Mouse (Mus musculus) heart, adult 11 months (tissue): ENCODE results near the gene Spen.

Experiments
- DNase-seq: peaks from one replicate; pipeline ENCODE4 v3.0.0; 2022

Gene Spen

DNA sequence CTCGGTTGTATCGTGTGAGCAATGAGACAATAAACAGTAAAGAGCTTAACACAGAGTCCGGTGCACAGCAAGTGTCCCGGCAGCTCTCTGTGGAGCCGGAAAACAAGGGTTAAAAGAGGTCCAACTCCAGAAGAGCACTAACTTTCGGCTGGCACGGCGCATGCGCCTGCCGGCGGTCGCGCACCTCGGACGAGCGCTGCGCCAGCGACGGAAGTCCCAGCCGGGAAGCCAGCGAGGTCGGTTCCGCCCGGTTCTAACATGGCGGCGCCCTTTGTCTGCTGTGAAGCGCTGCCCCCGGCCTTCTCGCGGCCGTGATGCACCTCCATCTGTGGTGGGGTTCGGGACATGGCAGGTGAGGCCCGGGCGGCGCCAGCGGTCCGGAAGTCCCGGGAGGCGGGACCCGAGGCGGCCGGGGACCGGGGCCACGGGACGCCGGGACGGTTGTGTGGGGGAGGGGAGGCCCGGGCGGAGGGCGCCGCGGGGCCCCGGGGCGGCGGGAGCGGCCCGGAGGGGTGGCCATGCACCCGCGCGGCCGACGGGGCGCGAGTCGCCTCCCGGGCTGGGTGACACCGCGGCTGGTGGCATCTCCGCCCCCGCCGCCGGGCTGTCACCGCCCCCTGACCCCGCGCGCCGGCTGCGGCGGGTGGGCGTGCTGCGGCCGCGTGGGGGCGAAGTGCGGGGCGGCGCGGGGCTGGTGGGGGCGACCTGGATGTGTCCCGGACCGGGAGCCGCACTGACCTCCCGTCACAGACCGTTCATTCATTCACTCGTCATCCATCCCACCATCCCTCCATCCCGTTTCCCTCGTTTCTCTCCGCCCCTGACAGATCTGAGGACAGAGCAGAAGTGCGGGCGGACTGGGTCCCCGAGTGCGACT lies 93.7 kb downstream of the Spen start, which contains the start of gene Zbtb17:
TSS of gene Zbtb17 (plus strand) at position 204 of the 877 bp plus-strand sequence.
- DNase-seq = peak; percentile 98

DNA sequence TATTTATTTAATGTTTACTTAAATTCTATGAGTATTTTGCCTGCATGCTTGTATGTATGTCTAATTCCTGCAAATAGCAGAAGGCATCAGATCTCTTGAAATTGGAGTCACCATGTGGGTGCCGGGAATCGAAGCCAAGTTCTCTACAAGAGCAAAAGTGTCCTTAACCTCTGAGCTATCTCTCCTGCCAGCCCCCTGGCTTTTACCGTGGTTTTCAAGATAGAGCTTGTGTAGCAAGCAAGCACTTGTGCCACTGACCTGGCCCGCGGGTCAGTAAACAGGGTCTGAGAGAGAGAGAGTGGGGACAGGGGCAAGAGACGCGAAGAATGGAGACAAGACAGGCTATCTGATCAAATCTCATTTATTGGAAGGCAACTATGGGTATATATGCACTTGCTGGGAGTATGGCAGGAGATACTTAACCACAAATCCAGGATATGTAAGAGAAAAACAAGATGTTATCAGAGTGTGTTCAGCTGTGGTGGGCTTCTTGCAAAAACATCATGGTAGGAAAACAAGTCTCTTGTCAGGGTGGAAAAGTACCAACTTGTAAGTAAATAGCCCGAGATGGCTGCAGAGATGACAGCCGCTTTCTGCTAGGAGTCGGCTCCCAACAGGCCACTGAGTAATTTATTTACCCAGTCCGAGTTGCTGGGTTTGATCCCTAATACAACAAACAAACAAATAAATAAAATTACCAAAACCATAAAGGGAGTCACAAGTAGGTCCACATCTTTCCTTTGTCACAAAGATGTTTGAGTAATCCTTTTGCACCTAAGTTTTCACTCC lies 94.6 kb downstream of the Spen start:
- peak; percentile 86 for DNase-seq

DNA sequence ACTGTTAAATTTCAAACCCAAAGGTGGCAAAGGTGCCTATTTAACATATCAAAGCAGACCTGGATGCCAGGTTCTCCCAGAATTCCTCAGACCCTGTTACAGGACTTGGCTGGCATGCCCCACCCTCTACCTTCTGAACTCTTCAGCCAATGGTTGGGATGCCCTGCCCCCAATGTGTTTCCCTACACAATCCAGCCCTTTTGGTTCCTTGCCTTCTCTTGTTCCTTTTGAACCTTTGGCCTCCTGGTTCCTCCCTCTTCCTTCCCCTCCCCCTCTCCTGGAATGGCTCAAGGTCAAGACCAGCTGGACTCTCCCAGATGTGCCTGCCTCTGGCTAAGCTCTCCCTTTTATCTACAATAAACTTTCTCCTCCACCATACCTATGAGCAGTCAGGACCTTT lies 97.5 kb downstream of the Spen start:
- DNase-seq = peak; percentile 90

DNA sequence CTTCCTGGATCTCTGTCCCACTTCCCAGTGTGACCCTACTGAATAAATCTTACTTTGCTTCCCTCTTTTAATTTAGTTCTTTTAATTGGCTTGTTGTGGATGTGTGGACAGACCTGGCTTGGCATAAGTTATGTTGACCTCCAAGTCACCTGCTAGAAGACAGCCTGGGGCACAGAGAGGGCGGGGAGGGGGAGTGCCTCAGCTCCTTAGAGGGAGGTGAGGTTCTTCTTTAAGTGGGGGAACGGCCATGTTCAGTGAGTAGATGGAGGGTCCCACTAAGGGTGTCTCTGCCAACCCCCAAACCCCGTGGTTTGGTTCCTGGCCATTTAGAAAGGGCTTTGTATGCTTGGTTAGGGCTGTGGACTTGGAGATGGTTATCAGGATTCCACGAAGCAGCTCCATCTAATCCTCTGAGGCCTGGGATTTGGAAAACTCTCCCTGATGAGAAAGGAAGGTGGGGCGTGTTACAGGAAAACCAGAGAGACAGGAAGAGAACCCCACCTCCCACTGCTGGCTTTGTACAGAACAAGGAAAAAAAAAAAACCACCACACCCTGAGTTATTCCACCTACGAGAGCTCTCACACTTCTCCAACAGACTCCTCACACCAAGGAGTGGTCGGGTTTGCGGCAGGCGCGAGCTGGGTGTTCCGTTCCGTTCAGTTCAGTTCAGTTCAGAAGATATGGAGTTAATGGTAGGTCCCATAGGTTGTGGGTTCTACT lies 99.2 kb downstream of the Spen start:
- peak; percentile 97 for DNase-seq

DNA sequence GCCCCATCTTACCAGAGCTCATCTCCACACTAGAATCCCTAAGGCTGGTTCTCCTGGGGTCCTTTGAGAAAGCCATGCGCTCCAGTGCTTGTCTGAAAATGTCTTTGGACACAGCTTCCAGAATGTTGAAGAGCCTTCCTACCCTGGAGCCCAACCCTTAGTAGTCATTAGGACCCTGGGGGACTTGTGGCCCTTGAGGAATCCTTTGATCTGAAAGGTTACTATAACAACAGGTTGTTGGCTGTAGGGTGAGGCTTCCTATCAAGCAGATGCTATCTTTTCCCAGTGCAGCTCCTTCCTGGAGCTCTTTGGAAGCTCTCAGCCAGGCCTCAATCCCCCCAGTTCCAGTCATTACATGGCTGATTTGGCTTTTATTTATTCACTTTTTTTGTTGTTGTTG lies 102.4 kb downstream of the Spen start, which contains the start of gene Srarp:
TSS of gene Srarp (minus strand) at position 132 of the 400 bp plus-strand sequence.
- DNase-seq = peak; percentile 95

DNA sequence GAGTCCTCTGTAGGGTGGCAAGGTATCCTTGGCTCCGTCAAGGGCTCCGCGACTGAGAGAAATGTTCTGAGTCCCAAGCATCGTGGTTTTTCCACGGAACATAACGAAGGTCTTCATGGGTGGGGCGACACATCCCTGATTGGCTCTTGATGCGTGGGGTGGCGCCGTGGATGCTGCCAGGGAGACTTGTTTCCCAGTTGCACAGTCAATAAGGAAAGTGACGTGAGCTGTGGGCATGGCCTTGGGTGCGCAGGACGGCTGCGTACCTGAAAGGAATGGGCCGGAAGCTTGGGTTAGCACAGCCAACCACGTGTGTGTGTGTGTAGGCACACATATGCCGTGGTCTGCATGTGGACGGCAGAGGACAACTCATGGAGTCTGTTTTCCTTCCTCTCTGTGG lies 105.2 kb downstream of the Spen start:
- DNase-seq = no peak

DNA sequence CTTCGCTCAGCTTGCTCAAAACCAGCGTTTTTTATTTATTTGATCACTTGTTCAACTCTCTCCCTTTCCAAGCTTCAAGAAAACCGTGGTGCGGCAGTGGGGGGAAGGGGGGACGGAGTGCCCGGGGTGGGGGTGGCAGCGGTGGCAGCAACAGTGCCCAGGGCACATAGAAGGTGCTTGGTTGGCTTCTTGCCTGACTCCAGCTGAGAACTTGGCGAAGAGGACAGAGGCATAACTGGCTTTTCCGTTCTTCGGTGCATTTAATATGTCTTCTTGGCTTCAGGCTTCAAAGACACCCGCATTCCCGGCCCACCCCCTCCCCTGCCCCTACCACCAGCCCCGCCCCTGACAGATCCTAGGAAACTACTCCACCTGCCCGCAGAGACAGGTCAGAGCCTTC lies 105.7 kb downstream of the Spen start:
- no peak for DNase-seq

DNA sequence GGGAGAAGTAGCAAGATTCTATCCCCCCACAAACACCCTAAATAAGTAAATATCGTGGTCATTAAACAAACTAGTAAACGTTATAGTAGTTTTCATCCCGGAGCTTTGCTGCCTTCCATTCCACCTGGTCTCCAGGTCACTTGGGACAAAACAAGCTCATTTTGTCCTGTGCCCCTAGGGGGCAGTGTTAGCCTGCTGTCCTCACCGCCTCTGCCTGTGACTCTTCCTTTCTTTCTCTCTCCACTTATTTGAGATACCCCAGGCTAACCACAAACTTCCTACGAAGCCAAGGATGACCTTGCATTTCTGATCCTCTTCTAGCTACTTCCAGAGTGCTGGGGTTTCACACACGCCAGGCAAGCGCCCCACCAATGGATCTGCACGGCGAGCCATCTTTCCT lies 107.4 kb downstream of the Spen start:
- peak; percentile 94 for DNase-seq

DNA sequence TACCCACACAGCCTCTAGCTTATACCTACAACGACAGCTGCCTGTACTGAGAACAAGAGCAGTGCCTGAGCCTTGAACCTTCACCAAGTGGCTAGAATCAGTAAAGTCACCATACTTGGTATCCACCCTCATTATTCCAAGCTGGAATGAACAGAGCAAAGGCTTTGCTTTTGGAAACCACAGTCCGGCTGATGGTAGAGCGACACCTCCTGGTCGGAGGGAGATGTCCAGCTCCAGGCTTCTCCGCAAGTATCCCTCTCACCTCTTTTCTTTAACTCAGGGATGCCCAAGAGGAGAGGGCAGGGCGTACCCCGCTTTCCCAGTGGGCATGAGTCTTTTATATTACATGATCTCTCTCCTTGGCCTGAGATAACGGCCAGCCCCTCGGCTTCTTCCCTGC lies 108.5 kb downstream of the Spen start:
- no peak for DNase-seq

DNA sequence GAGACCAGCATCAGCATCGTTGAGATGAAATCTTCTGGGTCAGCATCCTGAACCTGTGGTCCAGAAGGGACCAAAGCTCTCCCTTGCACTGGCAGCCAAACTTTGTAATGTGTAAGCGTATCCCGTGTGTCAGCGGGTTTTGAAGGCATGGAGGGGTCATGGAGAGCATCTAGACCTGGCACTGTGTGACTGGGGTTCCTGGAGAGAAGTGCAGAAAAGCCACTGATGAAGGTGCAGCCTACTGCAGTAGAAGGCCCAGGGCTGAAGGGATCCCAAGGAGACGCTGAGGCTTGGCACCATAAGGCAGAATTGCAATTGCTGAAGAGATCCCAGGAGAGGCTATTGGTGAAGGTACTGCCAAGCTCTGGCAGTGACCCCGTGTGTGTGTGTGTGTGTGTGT lies 109.0 kb downstream of the Spen start:
- DNase-seq = peak; percentile 90

DNA sequence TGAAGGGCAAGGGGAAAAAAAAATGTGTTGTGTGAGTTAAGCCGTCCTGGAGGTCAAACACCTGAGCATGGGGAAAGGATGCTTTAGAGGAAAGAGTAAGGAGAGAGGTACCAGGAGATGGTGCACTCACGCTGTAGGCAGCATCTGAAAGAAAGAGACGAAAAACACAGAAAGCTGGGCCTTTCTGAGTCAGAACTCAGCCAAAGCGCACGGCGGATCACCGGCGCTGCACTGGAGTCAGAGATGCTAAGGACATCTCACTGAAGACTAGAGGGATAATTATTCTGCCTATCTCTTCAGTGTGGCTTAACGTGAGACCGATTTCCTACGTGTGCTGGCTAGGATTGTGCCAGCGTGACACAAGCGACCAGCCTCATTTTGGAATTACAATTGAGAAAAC lies 110.5 kb downstream of the Spen start:
- DNase-seq = no peak

DNA sequence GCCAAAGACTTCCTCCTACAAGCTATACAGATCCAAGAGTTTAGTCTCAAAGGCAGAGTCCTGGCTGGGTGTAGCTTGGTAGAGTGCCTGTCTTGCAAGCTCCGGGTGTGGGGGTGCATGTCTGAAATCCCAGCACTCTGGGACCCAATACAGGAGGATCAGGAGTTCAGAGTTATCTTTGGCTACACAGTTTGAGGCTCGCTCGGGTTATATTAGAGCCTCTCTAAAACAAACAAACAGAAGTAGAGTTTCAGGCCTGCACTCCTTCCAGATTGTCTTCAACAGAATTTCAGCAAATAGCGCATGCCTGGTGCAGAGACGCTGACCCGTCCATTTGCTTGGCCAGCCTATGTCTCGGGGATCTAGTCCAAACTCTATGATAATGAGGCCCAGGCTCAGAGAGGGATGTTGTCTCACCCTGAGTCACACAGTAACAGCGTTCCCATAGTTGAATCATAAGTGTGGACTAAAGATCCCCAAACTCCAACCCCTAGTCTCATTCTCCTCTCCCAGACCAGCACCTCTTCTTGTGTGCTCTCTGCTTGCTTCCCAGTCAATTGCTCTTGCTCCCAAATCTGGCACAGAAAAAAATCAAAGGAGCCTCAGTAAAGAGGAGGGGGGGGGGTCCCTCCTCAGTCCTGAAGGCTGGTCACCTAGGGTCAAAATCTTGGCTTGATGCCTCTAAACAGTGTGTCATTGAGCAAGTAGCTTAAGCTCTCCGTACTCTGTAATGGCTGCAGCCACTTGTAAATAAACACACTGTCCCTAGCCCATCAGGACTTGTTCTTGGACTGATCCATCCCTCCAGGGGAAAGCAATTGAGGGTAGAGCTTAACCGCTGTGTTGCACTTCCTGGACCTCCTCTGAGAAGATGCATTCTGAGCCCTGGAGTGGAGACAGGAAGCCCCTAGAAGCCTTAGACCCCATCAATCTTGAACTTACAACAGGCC lies 111.3 kb downstream of the Spen start:
- peak; percentile 93 for DNase-seq

DNA sequence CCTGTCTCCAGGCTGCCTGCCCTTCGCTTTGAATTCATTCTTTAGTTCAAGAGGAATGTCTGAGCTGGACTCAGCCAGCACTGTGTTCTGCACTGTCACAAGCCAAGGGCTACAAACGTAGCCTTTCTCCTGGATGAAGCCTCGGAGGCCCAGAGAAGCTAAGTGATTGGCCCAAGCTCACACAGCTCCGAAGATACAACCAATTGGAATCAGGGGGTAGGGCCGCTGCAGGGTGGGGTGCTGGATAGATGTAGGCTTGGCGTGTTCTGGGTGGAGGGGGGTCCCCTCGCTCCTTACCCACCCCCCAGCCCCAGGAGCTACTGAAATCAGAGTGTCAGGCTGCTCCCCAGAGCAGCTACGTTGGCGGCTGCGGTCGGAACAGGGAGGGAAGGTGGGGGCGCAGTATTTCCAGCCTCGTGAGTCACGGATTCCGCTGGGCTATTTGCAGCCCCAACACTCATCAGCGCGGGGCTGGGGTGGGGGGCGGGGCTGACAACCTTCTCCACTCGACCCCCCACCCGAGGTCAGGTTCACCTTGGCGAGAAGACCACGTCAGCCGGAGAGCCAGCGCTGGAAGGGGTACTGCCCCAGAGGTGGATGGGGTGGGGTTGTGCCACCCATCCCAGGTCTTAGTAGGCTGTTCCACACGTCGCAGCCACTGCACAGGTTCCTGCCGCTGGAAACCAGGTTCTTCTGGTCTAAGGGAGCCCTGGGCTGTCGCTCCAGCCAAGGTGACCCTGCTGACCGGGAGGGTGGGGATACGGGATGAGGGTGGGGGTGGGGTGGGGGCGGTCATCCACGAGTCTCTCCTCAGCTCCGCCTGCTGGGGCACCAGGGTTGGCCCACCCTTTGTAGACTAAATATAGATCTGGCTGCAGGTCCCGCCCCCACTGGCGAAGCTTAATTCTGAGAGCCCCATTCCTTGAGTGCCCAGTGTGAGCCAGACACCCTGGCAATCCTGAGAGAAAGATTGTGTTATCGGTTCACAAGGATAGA lies 112.6 kb downstream of the Spen start:
- peak; percentile 99 for DNase-seq

DNA sequence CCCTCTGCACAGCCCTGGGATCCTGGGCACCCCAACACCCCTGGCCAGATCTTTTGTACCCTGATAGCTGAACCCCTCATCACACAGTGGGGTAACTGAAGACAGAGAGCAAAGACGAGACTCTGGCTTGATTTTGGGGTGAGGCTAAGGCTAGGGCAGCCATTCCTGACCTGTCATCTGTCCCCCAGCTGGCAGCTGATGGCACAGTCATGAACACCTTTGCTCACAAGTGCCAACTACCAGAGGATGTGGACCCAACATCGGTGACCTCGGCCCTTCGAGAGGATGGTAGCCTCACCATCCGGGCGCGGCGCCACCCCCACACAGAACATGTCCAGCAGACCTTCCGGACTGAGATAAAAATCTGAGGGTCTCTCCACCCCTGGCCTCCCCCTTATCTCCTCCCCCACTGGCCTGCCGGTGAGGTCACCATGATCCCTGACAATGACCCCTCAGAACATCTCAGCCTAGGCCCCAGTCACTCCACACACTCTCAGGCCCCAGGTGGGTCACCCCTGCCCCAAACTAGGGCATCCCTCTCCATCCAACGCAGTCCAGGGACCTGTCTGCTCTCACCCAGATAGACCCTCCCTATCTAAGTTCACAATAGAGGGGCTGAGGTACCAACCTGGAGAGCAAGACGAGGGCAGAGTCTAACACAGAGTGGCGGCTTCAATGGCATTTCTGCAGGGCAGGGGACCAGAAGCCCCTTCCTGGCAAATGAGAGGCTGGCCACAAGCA lies 114.5 kb downstream of the Spen start:
- DNase-seq = peak; percentile 94

DNA sequence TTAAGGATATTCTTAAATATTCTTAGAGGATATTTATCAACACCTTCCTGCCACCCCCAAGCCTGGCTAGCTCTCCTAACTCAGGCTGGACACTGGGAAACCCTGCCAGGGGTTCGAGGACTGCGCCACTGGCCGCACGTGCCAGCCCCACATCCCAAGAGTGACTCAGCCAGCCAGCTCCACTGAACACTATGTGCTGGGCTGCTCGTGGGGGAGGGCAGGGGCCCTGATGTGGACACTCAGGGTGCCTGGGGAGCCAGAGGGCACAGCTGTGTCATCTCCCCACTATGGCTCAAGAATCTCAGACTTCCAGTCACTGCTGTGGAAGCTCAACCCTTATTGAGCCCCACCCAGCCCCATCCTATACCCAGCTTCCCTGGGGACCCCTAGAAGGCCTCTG lies 115.1 kb downstream of the Spen start:
- peak; percentile 97 for DNase-seq

DNA sequence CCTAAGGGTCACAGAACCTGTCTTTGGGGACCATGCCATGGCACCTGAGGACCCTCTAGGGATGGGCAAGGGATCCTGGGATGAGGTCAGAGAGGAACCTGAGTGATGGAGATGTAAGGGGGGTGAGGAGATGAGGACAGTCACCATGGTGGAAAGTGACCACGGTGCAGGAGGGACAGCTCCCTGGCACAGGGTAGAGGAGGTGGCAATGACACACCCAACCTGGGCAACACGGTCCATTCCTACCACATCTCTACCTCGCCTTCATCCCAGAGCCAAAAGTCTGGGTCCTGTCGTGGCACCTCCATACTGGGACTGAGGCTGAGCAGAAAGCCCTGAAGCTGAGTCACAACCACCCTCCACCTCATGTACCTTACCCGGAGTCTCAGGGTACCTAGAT lies 115.6 kb downstream of the Spen start:
- DNase-seq = peak; percentile 94

DNA sequence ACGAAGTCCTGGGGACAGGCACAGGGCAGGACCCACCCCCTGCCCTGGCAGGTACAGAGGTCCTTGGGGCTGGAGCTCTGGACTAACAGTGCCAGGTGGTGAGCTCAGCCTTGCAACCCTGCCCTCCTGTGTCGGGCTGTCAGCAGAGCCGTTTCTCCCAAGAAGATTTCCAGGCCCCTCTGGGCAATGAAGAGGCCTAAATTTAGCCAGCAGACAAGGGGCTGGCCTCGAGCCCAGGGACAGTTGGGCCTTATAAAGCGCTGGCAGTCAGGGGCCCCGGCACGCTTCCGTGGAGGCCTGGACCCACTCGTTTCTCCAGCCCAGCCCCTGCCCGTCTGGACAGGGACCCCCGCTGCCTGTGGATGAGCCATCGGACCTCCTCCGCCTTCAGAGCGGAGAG lies 117.0 kb downstream of the Spen start:
- DNase-seq = peak; percentile 99

DNA sequence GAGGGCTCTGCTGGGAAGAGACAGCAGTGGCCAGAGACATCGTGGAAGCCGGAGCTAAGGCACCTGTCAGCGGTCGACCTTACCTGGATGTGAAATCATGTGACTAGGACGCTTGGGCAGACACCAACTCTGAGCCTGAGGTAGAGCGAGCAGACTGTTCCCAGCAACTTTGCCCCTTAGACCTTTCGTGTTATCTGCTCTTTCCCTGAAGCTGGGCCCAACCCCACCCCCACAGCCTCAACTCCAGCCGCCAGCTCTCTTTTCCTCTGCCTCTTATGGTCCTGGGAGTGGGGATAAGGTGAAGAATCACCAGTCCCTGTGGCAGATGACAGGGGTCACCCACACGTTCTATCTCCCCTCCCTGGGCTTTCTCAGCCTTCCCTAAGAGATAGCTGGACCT lies 117.5 kb downstream of the Spen start:
- DNase-seq = peak; percentile 95

DNA sequence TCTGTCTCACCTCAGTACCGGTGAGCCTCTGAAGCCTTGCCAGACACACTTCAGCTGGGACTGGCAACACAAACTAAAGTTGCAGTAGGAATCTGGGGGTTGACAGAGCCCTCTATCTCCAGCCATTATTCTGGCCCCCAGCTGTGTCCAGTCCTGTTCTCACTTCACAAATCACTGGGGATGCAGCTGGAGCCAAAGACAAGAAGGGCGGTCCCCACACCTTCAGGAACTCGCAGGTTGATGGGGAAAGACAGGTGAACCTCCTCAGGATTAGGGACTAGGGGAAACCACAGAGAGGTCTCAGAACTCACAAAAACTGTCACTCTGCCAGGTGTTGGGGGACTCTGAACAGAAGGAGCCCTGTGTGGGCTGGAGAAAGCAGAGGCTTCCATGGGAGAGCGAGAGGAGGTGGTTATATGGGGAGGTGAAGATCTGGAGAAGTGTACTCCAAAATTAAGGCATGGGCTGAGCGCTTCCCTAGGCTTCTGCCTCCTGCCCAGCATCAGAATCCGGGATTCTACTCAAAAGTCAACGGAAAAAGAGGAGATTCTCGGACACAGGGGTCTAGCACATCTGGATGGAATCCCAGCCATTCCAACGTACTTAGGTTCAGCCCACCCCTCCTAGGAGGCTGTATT lies 118.1 kb downstream of the Spen start, which contains the start of gene Hspb7:
TSS of gene Hspb7 (plus strand) at position 588 of the 638 bp plus-strand sequence.
- no peak for DNase-seq
